Mouse (Mus musculus): Measurements from ENCODE around the gene Slc25a26. TPM values are rescaled to one million over a fixed set of nuclear protein-coding genes. Genes with fewer than 3 reads are reported as not detected.

The Slc25a26 gene
- polyA plus RNA-seq, 1 experiment, result 9.1 TPM

DNA sequence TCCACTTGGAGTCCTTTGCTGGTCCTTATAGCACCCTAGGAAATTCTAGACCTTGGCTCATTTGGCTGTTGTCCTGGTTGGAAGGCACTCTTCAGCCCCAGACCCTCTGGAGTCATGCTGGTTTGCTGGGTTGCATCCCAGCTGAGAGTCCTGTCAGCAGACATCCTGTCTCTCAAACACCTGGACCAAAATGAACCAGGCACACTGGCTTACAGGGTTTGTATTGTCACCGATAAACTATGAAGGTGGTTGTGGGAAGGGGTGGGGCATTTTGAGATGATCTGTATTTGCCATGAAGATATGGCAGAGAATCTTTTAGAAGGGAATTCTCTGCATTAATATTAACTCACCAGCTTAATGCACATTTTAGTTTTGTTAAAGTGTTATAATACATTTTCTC lies 60.8 kb downstream of the Slc25a26 start:
- no peak for DNase-seq (ENCODE audit: low read depth)
- TF ChIP-seq POLR2A (IDR thresholded peaks at IDR 0.05; ENCODE audit: borderline replicate concordance, extremely low read depth, insufficient read depth, insufficient read length, poor library complexity, severe bottlenecking) (no peak), CTCF (IDR thresholded peaks at IDR 0.05; ENCODE audit: borderline replicate concordance, extremely low read depth, insufficient read depth, insufficient read length) (no peak)

GRCm38 (mm10) chr6:94561346-94561745 lies 61.2 kb downstream of the Slc25a26 start:
- no peak for TF ChIP-seq CTCF (IDR thresholded peaks at IDR 0.05; ENCODE audit: borderline replicate concordance, extremely low read depth, insufficient read depth, insufficient read length)
- TF ChIP-seq POLR2A (IDR thresholded peaks at IDR 0.05; ENCODE audit: borderline replicate concordance, extremely low read depth, insufficient read depth, insufficient read length, poor library complexity, severe bottlenecking), result no peak
- no peak for DNase-seq (ENCODE audit: low read depth)

- no peak for DNase-seq (ENCODE audit: low read depth)
- TF ChIP-seq POLR2A (IDR thresholded peaks at IDR 0.05; ENCODE audit: borderline replicate concordance, extremely low read depth, insufficient read depth, insufficient read length, poor library complexity, severe bottlenecking), result no peak
- TF ChIP-seq CTCF (IDR thresholded peaks at IDR 0.05; ENCODE audit: borderline replicate concordance, extremely low read depth, insufficient read depth, insufficient read length), result peak; percentile 39; the same call in 1 of the 2 replicates
Observed at GRCm38 (mm10) chr6:94563203-94563940, 63.2 kb downstream of the Slc25a26 start.

GRCm38 (mm10) chr6:94565766-94566165 lies 65.6 kb downstream of the Slc25a26 start:
- TF ChIP-seq POLR2A (IDR thresholded peaks at IDR 0.05; ENCODE audit: borderline replicate concordance, extremely low read depth, insufficient read depth, insufficient read length, poor library complexity, severe bottlenecking), result no peak
- TF ChIP-seq CTCF (IDR thresholded peaks at IDR 0.05; ENCODE audit: borderline replicate concordance, extremely low read depth, insufficient read depth, insufficient read length), result no peak
- DNase-seq (ENCODE audit: low read depth), result no peak

- no peak for TF ChIP-seq CTCF (IDR thresholded peaks at IDR 0.05; ENCODE audit: borderline replicate concordance, extremely low read depth, insufficient read depth, insufficient read length)
- no peak for TF ChIP-seq POLR2A (IDR thresholded peaks at IDR 0.05; ENCODE audit: borderline replicate concordance, extremely low read depth, insufficient read depth, insufficient read length, poor library complexity, severe bottlenecking)
- no peak for DNase-seq (ENCODE audit: low read depth)
Observed at GRCm38 (mm10) chr6:94568040-94568439, 67.9 kb downstream of the Slc25a26 start.

DNA sequence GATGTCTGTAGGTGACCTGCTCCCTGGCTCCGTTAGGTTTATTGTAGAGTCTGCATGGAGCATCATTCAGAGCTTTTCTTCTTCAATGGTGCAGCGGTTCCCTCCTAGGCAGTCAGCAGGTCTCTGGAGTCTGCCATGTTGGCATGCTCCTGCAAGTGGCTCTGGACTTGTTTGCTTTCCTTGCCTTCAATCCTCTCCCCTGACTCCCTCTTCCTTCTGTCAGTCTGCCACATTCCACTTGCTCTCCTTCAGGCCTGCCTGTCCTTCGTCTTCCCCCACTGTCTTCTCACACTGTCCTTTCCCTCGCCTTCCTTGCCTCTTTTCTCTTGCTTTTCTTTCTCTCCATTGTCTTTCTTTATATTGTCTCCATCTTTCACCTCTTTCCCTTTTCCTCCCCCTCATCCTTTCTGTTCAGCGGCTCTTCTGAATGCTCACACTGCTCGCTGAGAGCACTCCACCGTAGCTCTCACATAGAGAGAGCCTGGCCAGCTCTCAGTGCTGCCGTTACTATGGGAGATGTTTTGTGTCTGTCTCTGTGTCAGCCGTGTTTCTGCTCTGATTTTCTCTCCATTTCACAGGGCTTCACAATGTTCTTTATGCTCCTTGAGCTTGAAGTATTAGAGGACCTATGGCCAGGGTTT lies 75.5 kb downstream of the Slc25a26 start:
- DNase-seq (ENCODE audit: low read depth), result peak; percentile 72
- no peak for TF ChIP-seq POLR2A (IDR thresholded peaks at IDR 0.05; ENCODE audit: borderline replicate concordance, extremely low read depth, insufficient read depth, insufficient read length, poor library complexity, severe bottlenecking)
- no peak for TF ChIP-seq CTCF (IDR thresholded peaks at IDR 0.05; ENCODE audit: borderline replicate concordance, extremely low read depth, insufficient read depth, insufficient read length)

- peak; percentile 92 for DNase-seq (ENCODE audit: low read depth)
- TF ChIP-seq POLR2A (IDR thresholded peaks at IDR 0.05; ENCODE audit: borderline replicate concordance, extremely low read depth, insufficient read depth, insufficient read length, poor library complexity, severe bottlenecking) (no peak), CTCF (IDR thresholded peaks at IDR 0.05; ENCODE audit: borderline replicate concordance, extremely low read depth, insufficient read depth, insufficient read length) (no peak)
Observed at GRCm38 (mm10) chr6:94577991-94578390, 77.9 kb downstream of the Slc25a26 start.

DNA sequence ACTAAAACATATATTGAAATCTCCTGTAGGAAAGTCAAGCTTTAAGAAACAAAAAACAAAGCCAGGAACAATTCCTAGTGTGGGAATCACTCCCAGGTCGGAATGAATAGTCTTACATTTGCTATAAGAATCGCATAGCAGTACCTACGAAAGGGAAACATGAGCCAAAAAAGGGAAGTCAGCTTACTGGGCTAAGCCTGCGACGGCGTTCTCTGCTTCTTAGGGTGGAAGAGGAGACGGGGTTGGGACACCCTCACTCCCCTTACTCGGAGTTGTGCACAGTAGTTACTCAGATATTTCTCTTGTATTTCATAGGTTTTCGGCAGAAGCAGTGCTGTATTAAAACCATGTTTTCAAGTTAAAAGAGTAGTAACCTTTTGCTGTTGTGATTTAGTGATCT lies 81.9 kb downstream of the Slc25a26 start:
- DNase-seq (ENCODE audit: low read depth), result no peak
- TF ChIP-seq CTCF (IDR thresholded peaks at IDR 0.05; ENCODE audit: borderline replicate concordance, extremely low read depth, insufficient read depth, insufficient read length), result no peak
- no peak for TF ChIP-seq POLR2A (IDR thresholded peaks at IDR 0.05; ENCODE audit: borderline replicate concordance, extremely low read depth, insufficient read depth, insufficient read length, poor library complexity, severe bottlenecking)

DNA sequence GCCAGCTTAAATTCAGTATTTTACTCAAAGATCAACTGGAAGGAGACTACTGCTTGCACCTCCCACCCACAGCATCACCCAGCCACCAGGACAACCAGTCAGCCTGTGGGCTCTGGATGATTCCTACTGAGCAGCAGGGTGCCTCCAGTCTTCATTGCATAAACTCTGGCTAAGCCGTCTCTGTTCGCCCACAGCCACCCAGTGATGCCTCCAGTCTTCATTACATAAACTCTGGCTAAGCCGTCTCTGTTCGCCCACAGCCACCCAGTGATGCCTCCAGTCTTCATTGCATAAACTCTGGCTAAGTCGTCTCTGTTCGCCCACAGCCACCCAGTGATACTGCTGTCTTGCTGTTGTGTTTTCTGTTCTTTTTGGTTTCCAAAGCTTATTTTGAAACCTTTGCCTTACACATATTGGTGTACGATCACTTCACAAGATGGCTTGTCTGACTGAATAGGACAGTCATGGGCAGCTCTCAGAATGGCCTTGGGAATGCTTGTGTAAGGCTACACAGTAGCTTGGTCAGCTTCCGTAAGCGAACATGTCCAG lies 84.1 kb downstream of the Slc25a26 start:
- no peak for TF ChIP-seq CTCF (IDR thresholded peaks at IDR 0.05; ENCODE audit: borderline replicate concordance, extremely low read depth, insufficient read depth, insufficient read length)
- TF ChIP-seq POLR2A (IDR thresholded peaks at IDR 0.05; ENCODE audit: borderline replicate concordance, extremely low read depth, insufficient read depth, insufficient read length, poor library complexity, severe bottlenecking), result no peak
- DNase-seq (ENCODE audit: low read depth), result no peak

DNA sequence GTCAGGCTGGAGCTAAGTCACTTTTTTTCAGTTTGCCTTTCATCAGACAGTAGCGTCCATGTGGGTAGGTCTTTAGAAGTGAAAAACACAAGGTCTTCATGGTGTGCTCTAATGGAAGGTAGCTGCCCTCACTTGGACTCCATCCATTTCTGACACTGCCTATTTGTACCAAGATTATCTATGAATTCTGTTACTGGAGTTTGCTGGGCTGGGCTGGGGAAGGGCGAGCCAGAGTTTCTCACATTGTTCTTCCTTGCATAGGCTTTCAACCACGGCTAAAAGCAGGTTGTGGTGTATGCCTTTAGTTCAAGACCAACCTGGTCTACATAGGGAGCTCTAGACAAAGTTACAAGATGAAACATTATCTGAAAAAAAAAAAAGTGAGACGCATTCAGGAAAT lies 84.8 kb downstream of the Slc25a26 start:
- no peak for TF ChIP-seq CTCF (IDR thresholded peaks at IDR 0.05; ENCODE audit: borderline replicate concordance, extremely low read depth, insufficient read depth, insufficient read length)
- no peak for TF ChIP-seq POLR2A (IDR thresholded peaks at IDR 0.05; ENCODE audit: borderline replicate concordance, extremely low read depth, insufficient read depth, insufficient read length, poor library complexity, severe bottlenecking)
- no peak for DNase-seq (ENCODE audit: low read depth)

DNA sequence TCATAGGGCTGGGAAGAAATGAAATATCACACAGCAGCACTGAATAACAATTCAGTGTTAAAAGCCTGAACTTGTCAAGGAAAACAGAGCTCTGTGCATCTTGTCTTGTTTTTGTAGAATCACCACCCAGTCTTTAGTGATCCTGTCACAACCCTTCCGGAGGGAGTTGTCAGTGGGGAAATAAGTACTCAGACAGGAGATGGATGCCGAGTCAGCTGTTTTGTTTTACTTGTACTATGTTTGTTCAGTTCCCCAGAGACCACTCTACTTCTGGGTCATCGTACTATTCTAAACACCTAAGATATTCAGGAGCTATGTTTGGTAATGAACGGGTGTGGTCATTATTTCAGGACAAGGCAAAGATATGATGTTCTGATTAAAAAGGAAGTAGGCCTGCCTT lies 88.2 kb downstream of the Slc25a26 start:
- TF ChIP-seq CTCF (IDR thresholded peaks at IDR 0.05; ENCODE audit: borderline replicate concordance, extremely low read depth, insufficient read depth, insufficient read length) (no peak), POLR2A (IDR thresholded peaks at IDR 0.05; ENCODE audit: borderline replicate concordance, extremely low read depth, insufficient read depth, insufficient read length, poor library complexity, severe bottlenecking) (no peak)
- DNase-seq (ENCODE audit: low read depth), result no peak
